Mouse (Mus musculus) CH12.LX (cell line): ENCODE measurements around the gene Fam160a1.

Experiments
- CTCF ChIP-seq, 2 experiments: IDR thresholded peaks in 1 of 2; conservative IDR thresholded peaks in 1 of 2; 2 replicates each; pipeline ENCODE4 v1.5.1; 2011 to 2012; ENCODE audit warnings: low read depth in 2 of 2, low read length in 2 of 2, improper control_type of control experiment in 1 of 2, inconsistent platforms in 1 of 2, mild to moderate bottlenecking in 1 of 2, moderate library complexity in 1 of 2
- E2F4 ChIP-seq: IDR thresholded peaks from 2 replicates; pipeline ENCODE4 v1.6.1; 2011; ENCODE audit warnings: low read depth, low read length, improper control_type of control experiment; ENCODE audit not compliant: insufficient replicate concordance
- EP300 ChIP-seq: IDR thresholded peaks from 2 replicates; pipeline ENCODE4 v1.6.1; 2011; ENCODE audit warnings: low read length, improper control_type of control experiment
- KAT2A ChIP-seq: IDR thresholded peaks from 2 replicates; pipeline ENCODE4 v1.6.1; 2012; ENCODE audit warnings: low read length, improper control_type of control experiment, inconsistent platforms; ENCODE audit not compliant: insufficient replicate concordance
- POLR2A ChIP-seq: IDR thresholded peaks from 2 replicates; pipeline ENCODE4 v1.6.1; 2011; ENCODE audit warnings: low read depth, mild to moderate bottlenecking, improper control_type of control experiment, low read length
- ZMIZ1 ChIP-seq: IDR thresholded peaks from 2 replicates; pipeline ENCODE4 v1.6.1; 2012; ENCODE audit warnings: low read depth, mild to moderate bottlenecking, inconsistent platforms, low read length, improper control_type of control experiment

DNA sequence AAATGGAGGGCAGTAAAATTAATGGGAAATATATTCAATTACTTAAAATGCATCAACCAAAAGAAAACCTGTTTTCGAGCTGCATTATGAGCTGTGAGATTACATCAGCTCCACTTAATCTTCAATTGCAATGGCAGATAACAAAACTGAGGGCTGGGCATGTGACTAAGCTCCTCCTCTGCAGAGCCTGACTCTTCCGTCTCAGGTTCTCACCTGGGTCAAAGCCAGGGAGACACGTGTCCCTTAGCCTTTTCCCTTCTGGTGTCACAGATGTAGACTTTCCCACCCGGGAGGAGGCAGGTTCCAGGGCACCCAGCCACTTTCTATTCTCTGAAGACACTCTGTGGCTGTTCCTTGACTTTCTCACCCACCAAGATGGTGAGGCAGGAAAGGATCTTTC, 12.0 kb upstream of the Fam160a1 start:
- no peak for TF ChIP-seq E2F4
- TF ChIP-seq POLR2A: no peak
- TF ChIP-seq EP300: no peak
- TF ChIP-seq CTCF (conservative IDR thresholded peaks at IDR 0.05 in 1 of 2, IDR thresholded peaks at IDR 0.05 in 1 of 2; ENCODE audit: low read depth in 2 of 2, low read length in 2 of 2): no peak
- TF ChIP-seq ZMIZ1: no peak
- TF ChIP-seq KAT2A: no peak
